Mouse (Mus musculus) limb, embryonic 15.5 days (tissue): ENCODE results near the gene Cxcr3. TPM values are rescaled to one million over a fixed set of nuclear protein-coding genes. Genes with fewer than 3 reads are reported as not detected.

Experiments
- ATAC-seq: fragments of 200-750 bp; cut with Nextera tagmentation; 2 replicates; pipeline ENCODE4 v1.8.0; 2017; ENCODE audit warnings: low read depth, moderate TSS enrichment; ENCODE audit not compliant: insufficient number of reproducible peaks, low FRiP score, low TSS enrichment
- H3K27ac ChIP-seq: fragments of 300-500 bp; sonication (generic); 2 replicates; pipeline ENCODE4 v1.5.1; 2015; ENCODE audit warnings: moderate library complexity, mild to moderate bottlenecking, inconsistent platforms
- H3K27me3 ChIP-seq: fragments of 300-500 bp; sonication (generic); 2 replicates; pipeline ENCODE4 v1.6.1; 2015; ENCODE audit warnings: inconsistent platforms
- H3K36me3 ChIP-seq: fragments of 300-500 bp; sonication (generic); 2 replicates; pipeline ENCODE4 v1.6.1; 2015; ENCODE audit warnings: inconsistent platforms
- H3K4me1 ChIP-seq: fragments of 300-500 bp; sonication (generic); 2 replicates; pipeline ENCODE4 v1.6.1; 2015; ENCODE audit warnings: inconsistent platforms
- H3K4me2 ChIP-seq: fragments of 300-500 bp; sonication (generic); 2 replicates; pipeline ENCODE4 v1.6.1; 2015; ENCODE audit warnings: mild to moderate bottlenecking, inconsistent platforms
- H3K4me3 ChIP-seq: fragments of 300-500 bp; sonication (generic); 2 replicates; pipeline ENCODE4 v1.5.1; 2015; ENCODE audit warnings: mild to moderate bottlenecking, inconsistent platforms
- H3K9ac ChIP-seq: fragments of 300-500 bp; sonication (generic); 2 replicates; pipeline ENCODE4 v1.6.1; 2015; ENCODE audit warnings: inconsistent platforms
- H3K9me3 ChIP-seq: fragments of 300-500 bp; sonication (generic); 2 replicates; pipeline ENCODE4 v1.6.1; 2016; ENCODE audit warnings: inconsistent platforms
- WGBS: fragments of 180-500 bp; shearing (Covaris S2); methylation state at CpG from one replicate; pipeline ENCODE4 v1.1.7; 2015; 5-methylcytosine and 5-hydroxymethylcytosine counted together
- polyA plus RNA-seq: library from polyadenylated mRNA; unstranded; fragments of >200 nt; fragmentation: Nextera tagmentation; extraction: Ambion mirVana; gene quantifications from 2 replicates; pipeline ENCODE4 v1.2.1, GENCODE M21; 2015

The Cxcr3 gene
- polyA plus RNA-seq, 1 experiment from 2014 or later, result 0.22 TPM

DNA sequence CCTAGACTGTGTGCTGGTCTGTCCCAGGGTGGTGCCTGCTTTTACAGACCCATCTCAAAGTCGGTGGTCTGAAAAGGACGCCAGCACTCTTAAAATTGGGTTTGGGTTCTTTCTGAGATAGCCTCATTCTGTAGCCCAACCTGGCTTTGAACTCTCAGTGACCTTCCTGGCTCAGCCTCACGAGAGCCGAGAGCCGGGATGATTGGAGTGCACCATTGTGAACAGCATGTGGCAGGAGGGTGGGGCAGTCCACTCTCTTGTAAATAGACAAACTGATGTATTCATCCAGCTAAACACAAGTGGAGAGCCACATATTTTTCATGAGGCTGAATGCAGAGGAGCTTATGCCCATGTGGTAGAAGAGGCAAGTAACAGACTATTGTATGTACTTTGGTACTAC is 912 bp upstream of the Cxcr3 start:
- Histone ChIP-seq H3K9ac (no peak overlapping the region), H3K4me1 (no peaks in the 10 kb centered on the region), H3K9me3 (no peaks in the 10 kb centered on the region), H3K4me3 (no peak overlapping the region), H3K4me2 (no peak overlapping the region), H3K36me3 (no peaks in the 10 kb centered on the region), H3K27me3 (peaks cover 28% of the 10 kb centered on the region; the same call in 1 of the 2 replicates), H3K27ac (no peak overlapping the region)
- WGBS, result 61% methylated on average over 5 of the region's 5 CpGs
- no peak for ATAC-seq

DNA sequence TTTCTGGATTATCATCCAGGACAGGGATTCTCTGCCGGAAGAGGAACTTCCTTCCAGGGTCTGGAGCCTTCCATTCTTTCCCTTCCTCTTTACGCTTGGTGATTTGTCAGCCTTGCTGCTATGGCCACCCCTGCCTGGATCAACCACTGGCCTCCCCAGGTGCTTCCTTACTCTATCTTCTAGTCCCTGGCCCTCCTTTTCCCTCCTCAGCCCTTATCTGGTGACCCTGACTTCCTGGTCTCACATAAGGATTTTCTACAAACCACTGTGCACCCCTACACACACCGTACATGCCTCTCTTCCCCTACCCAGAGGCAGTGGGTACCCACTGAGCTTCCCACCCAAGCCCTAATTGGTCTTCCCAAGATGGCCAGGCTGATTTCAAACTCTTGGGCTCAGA is 781 bp downstream of the Cxcr3 start:
- peaks cover 24% of the 10 kb centered on the region; the same call in 1 of the 2 replicates for H3K27me3 ChIP-seq
- H3K27ac ChIP-seq, result no peak overlapping the region
- H3K9me3 ChIP-seq, result no peaks in the 10 kb centered on the region
- no peaks in the 10 kb centered on the region for H3K36me3 ChIP-seq
- ATAC-seq, result no peak
- no peak overlapping the region for H3K9ac ChIP-seq
- H3K4me3 ChIP-seq, result no peak overlapping the region
- H3K4me1 ChIP-seq, result no peaks in the 10 kb centered on the region
- H3K4me2 ChIP-seq, result no peak overlapping the region
- 87% methylated on average over 3 of the region's 3 CpGs for WGBS

DNA sequence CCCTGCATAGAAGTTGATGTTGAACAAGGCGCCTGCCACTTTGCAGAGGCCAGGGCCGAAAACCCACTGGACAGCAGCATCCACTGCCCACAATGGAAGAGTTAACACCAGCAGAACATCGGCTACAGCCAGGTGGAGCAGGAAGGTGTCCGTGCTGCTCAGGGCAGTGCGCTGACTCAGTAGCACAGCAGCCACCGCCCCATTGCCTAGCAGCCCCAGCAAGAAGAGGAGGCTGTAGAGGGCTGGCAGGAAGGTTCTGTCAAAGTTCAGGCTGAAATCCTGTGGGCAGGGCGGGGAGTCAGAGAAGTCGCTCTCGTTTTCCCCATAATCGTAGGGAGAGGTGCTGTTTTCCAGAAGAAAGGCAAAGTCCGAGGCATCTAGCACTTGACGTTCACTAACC is 1.4 kb downstream of the Cxcr3 start:
- Histone ChIP-seq H3K9me3 (no peaks in the 10 kb centered on the region), H3K36me3 (no peaks in the 10 kb centered on the region), H3K27me3 (peaks cover 23% of the 10 kb centered on the region; the same call in 1 of the 2 replicates), H3K4me1 (no peaks in the 10 kb centered on the region), H3K4me2 (no peak overlapping the region), H3K9ac (no peak overlapping the region), H3K27ac (no peak overlapping the region), H3K4me3 (no peak overlapping the region)
- 75% methylated on average over 12 of the region's 12 CpGs for WGBS
- ATAC-seq, result no peak

DNA sequence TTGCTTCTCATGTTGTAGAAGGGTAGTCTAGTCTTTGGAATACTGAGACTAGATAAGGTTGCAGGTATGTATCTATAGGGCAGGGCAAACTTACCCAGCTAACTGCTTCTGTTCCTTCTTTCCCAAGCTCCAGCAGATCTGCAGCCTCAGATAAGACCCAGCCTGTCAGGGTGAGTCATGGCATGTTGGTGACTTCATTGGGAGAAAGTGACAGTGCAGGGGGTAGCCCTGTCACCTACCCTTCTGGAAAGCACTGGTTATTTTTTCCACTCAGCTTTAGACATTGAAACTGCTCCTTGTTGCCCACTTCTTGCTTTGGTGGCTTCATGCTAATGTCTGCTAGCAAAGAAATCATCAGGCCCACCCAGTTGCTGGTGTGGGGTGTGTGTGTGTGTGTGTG is 4.1 kb downstream of the Cxcr3 start:
- Histone ChIP-seq H3K36me3 (no peaks in the 10 kb centered on the region), H3K4me2 (no peak overlapping the region), H3K9me3 (no peaks in the 10 kb centered on the region), H3K4me3 (no peak overlapping the region), H3K27me3 (peaks cover 11% of the 10 kb centered on the region; the same call in 1 of the 2 replicates), H3K4me1 (no peaks in the 10 kb centered on the region), H3K9ac (no peak overlapping the region), H3K27ac (no peak overlapping the region)
- ATAC-seq, result no peak

DNA sequence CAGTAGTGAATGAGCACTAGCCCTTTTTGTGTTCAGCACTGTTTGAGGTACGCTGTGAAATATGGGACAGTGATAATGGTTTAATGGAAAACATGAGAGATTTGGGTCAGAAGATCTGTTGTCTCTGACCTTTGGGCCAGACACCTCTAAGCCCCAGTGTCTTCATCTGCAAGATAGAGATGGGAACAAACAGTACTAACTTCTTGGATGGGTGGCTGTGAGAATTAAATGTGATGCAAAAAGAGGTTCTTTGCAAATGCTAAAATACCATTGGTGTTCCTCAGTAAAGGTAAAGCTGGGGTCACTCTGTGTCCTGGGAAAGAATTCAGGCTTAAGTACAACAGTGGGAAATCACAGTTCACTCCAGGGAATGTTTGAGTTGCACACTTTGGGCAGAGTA is 13.7 kb downstream of the Cxcr3 start:
- peaks cover 10% of the 10 kb centered on the region; the same call in 1 of the 2 replicates for H3K27me3 ChIP-seq
- H3K9ac ChIP-seq, result no peak overlapping the region
- no peaks in the 10 kb centered on the region for H3K9me3 ChIP-seq
- H3K4me3 ChIP-seq, result no peak overlapping the region
- no peak overlapping the region for H3K27ac ChIP-seq
- no peak for ATAC-seq
- WGBS, result 55% methylated on average over 1 of the region's 1 CpGs
- H3K4me2 ChIP-seq, result no peak overlapping the region
- no peaks in the 10 kb centered on the region for H3K4me1 ChIP-seq
- no peaks in the 10 kb centered on the region for H3K36me3 ChIP-seq

DNA sequence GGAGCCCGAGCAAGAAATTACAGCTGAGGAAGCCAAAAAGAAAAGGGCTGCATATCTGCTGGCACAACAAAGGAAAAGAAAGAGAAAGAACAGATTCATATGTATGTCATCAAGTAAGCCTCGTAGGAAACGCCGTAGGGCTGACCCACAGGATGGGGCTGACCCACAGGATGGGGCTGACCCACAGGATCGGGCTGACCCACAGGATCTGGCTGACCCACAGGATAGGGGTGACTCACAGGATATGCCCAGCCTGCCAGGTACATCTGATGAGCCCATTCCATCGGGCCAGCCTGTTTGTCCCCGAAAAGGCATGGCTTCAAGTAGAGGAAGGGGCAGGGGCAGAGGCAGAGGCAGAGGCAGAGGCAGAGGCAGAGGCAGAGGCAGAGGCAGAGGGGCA is 29.0 kb downstream of the Cxcr3 start:
- H3K4me1 ChIP-seq, result no peaks in the 10 kb centered on the region
- no peak overlapping the region for H3K4me2 ChIP-seq
- no peak overlapping the region for H3K27ac ChIP-seq
- H3K27me3 ChIP-seq, result 0 out of 2 replicates have a peak, but pooled peaks cover 4% of the 10 kb centered on the region
- no peak overlapping the region for H3K9ac ChIP-seq
- no peak for ATAC-seq
- 80% methylated on average over 7 of the region's 7 CpGs for WGBS
- no peaks in the 10 kb centered on the region for H3K9me3 ChIP-seq
- H3K4me3 ChIP-seq, result no peak overlapping the region
- H3K36me3 ChIP-seq, result no peaks in the 10 kb centered on the region

DNA sequence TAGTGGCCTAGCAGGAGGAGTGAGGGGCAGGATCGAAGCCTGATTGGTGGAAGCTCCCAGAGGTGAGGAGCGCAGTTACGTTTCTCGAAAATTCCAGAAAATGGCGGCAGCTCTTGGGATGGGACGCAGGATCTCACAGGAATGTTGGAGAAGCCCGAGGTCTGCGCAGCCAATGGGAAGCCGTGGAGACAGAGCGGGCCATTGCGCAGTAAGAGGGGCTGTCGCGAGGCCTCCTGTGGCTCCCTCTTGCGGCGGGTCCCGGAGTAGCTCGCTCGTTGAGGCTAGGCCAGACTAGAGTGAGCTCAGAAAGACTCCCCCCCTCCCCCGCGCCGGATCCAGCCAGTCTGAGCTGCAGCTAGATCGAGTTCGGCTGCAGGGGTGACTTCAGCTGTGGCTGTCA is 35.8 kb downstream of the Cxcr3 start:
- peaks cover 6% of the 10 kb centered on the region; the same call in 1 of the 2 replicates for H3K9me3 ChIP-seq
- ATAC-seq, result no peak
- 68% methylated on average over 23 of the region's 23 CpGs for WGBS
- H3K27me3 ChIP-seq, result no peaks in the 10 kb centered on the region
- H3K36me3 ChIP-seq, result no peaks in the 10 kb centered on the region
- H3K27ac ChIP-seq, result no peak overlapping the region
- H3K4me1 ChIP-seq, result no peaks in the 10 kb centered on the region
- no peak overlapping the region for H3K9ac ChIP-seq
- no peak overlapping the region for H3K4me3 ChIP-seq
- H3K4me2 ChIP-seq, result no peak overlapping the region

DNA sequence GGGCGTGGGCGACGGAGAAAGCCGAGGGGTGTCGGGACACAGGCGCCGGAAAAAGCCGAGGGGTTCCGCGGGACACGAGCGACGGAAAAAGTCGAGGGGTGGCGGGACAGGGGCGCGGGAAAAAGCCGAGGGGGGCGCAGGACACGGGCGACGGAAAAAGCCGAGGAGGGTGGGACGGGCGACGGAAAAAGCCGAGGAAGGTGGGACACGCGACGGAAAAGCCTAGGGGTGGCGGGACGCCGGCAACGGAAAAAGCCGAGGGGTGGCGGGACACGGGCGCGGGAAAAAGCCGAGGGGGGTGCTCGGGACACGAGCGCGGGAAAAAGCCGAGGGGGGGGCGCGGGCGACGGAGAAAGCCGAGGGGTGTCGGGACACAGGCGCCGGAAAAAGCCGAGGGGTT is 36.5 kb downstream of the Cxcr3 start:
- H3K4me3 ChIP-seq, result no peak overlapping the region
- ATAC-seq, result no peak

DNA sequence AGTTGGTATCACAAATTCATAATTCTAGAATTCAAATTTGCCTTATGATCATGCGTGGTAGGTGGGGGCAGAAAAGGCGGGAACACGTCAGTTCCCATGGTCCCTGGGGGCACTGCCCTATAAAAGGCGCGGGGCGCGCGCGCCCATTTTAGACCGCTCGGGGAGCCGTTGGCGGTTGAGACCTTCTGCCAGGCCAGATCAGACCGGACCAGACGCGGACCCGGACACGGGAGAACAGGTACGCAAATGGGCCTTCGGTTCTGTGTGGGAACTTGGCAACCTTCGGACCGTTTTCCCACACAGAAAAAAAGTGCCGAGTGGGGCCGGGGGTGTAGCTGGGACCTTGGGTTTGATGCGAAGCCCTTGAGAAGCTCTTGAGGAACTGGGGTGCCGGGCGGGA is 38.4 kb downstream of the Cxcr3 start:
- H3K4me2 ChIP-seq, result no peak overlapping the region
- no peak overlapping the region for H3K9ac ChIP-seq
- no peak overlapping the region for H3K27ac ChIP-seq
- WGBS, result 92% methylated on average over 27 of the region's 27 CpGs
- no peak for ATAC-seq
- peaks cover 6% of the 10 kb centered on the region; the same call in 1 of the 2 replicates for H3K9me3 ChIP-seq
- H3K27me3 ChIP-seq, result no peaks in the 10 kb centered on the region
- H3K4me3 ChIP-seq, result no peak overlapping the region
- no peaks in the 10 kb centered on the region for H3K4me1 ChIP-seq
- H3K36me3 ChIP-seq, result no peaks in the 10 kb centered on the region

More for the DNA sequence above, 36.5 kb downstream of the Cxcr3 start:
- WGBS, result 70% methylated on average over 53 of the region's 54 CpGs
- H3K36me3 ChIP-seq, result no peaks in the 10 kb centered on the region
- H3K4me1 ChIP-seq, result no peaks in the 10 kb centered on the region
- H3K9me3 ChIP-seq, result peaks cover 6% of the 10 kb centered on the region; the same call in 1 of the 2 replicates
- H3K4me2 ChIP-seq, result no peak overlapping the region
- H3K27me3 ChIP-seq, result no peaks in the 10 kb centered on the region
- no peak overlapping the region for H3K27ac ChIP-seq
- no peak overlapping the region for H3K9ac ChIP-seq

Other genes with a start within 250 kb of the Cxcr3 start
- gene Taf1, start 201.5 kb downstream of the Cxcr3 start, polyA plus RNA-seq, result 10.6 and 12.2 TPM in 2 replicates
- 143 and 144 TPM in 2 replicates for gene Ogt, start 94.2 kb downstream of the Cxcr3 start, polyA plus RNA-seq
- 0.08 and 0.19 TPM in 2 replicates for gene Gm4779, start 60.2 kb upstream of the Cxcr3 start, polyA plus RNA-seq
- 0.09 and 0.21 TPM in 2 replicates for gene 8030474K03Rik, start 60.4 kb upstream of the Cxcr3 start, polyA plus RNA-seq
- 10.5 and 11.4 TPM in 2 replicates for gene Nhsl2, start 115.1 kb upstream of the Cxcr3 start, polyA plus RNA-seq